Mouse (Mus musculus) adrenal gland, adult 8-10 months (tissue): ENCODE data around the gene AI481877. TPM values are rescaled to one million over a fixed set of nuclear protein-coding genes. Genes with fewer than 3 reads are reported as not detected.
A peak's percentile ranks its signal among the peaks of the same experiment; 100 is the strongest.
"Not testable (repeated sequence)": the region's sequence is repeated elsewhere in the genome, so short reads cannot be mapped to it uniquely, and the experiment has no call there.

Source experiments
- DNase-seq: peaks from one replicate; pipeline ENCODE4 v3.0.0; 2022
- total RNA-seq, 4 experiments: library from RNA; stranded (reverse); gene quantifications; 2 replicates each; pipeline ENCODE4 v1.2.4; 2022

Gene AI481877
- under 1 TPM in 2 of 4 experiments, not detected in 2; 0.25 to 0.27 TPM for total RNA-seq

DNA sequence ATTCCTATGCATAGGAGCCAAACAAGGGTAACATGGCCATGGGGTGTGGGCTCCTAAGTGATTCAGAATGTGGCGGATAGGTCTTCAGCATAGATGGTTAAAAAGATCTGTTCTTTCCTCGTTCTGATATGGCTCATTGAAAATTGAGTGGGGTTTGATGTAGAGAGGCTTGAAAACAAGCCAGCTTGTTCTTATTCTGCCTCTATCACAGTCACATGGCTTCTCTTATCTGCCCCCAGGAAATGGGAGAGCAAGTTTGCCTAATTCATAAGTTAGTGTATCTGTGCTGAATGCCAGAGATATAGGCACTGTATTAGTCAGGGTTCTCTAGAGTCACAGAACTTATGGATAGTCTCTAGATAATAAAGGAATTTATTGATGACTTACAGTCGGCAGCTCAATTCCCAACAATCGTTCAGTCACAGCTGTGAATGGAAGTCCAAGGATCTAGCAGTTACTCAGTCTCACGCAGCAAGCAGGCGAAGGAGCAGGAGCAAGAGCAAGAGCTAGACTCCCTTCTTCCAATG is at the start of gene AI481877:
Gene AI481877 (minus strand): TSS at position 477 of the 527 bp plus-strand sequence.
- DNase-seq, result not testable (repeated sequence)

DNA sequence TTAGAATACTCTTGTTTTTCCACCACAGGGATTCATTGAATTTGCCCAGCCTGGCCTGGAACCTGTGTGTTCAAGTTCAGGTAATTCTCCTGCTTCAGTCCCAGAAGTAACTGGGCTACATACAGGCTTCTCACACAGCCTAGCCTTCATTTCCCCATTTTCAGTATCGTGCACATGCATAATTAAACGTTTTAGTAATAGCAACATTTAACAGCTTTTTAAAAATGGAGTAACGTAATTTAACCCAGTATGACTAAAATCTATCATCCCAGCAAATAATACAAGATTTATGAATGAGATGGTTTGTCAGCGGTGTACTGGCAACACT is 49.7 kb upstream of the AI481877 start:
- no peak for DNase-seq

DNA sequence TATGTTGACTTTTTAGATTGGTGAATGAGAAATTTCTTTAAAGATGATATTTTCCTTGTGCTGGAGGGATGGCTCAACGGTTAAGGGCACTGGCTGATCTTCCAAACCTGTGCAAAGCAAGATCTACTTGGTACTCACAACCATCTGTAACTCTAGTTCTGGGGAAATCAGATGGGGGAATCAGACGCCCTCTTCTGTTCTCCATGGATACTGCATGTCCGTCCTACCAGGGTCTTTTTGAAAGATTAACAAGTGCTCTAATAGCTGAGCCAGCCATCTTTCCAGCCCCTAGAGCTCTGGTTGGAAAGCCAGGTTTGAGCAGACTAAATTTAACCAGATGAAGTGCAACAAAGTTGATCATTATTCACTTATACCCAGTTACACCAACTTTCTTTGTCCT is 48.5 kb upstream of the AI481877 start:
- no peak for DNase-seq

DNA sequence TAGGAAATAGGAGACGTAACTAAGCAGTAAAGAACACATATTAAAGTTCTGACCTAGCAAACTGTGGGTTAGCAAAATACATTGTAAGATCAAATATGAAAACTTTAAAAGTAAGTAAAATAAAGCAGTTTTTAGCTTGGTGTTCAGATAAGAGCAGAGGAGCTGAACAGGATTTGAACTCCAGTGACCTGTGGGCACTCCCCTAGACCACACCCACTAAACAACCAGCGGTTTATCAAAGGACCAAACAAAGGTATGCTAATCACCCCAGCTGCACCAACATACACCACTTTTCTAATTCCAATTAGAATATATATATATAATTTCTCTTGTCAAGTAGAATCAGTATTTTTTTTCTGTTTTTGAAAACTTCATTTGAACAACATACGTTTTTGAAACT is 46.9 kb upstream of the AI481877 start:
- no peak for DNase-seq

DNA sequence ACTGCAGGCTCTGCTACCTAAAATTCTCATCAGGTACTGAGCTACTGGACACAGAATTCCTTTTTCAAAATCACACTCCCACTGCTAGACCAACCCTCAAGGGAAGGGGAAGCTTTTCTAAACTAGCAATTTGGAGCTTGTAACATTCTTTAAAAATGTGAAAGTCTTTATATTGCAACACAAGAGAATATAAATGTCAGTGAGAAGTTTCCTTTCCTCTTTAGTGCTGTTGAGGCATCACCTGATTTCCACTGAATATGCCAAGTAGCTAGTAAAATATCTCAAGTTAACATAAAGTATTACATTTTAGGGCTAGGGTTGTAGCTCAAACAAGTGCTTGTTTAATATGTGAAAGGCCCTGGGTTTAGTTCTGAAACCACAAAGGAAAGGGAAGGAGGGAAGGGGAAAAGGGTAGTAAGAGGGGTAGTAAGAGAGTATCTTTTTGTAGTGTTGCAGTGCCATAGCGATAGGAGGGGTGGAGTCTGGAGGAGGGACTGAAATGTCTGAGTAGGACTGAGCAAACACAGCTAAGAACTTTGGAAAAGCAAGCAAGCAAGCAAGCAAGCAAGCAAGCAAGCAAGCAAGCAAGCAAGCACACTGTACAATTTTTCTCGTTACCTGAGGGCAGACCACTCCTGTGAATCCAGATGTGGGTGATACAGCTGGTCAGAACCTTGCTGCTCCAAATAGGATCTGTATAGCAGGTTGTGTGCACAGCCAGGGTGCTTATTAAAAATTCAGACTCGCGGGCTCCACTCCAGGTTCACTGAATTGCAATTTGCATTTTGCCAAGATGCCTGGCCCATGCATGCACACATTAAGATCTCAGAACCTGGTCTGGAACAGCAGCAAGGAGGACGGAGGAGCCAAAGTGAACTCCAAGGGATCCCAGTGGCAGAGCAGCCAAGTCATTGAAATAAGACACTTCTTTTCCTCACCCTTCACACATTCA is 42.8 kb upstream of the AI481877 start:
- no peak for DNase-seq

DNA sequence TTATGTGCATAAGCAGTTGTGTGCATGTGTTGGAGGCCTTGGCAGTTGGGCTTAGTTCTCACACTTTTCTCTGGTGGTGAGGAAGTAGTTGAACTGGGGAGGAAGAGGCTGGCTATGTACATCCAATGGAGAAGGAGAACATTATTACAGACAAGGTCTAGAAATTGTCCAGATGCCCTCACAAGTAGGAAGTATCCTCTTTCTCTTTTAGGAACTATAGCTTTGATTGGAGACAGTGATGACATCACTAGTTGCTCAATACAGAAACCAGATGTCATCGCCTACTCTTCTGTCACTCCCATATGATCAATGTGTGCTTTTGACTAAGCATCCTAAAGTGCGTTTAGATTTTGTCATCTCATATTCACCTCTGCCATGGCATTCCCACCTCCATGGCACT is 38.8 kb upstream of the AI481877 start:
- no peak for DNase-seq

DNA sequence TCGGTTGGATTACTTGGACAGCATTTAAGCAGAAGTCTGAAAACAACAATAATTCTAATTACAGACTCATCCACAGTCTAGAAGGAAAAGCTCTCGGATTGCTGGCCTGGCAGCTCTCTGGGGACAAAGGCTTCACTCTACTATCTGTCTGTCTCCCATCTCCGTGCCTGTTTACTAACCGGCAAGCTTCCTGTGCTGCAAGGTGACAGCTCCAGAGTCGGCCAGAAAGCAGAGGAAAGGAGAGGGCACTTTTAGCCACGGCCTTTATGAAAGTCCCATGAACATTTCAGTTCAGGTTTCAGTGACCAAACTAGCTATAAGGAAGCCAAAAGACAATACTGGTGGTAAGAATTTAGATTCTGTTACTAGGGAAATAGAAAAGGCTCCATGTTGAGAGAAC is 37.1 kb upstream of the AI481877 start:
- no peak for DNase-seq

DNA sequence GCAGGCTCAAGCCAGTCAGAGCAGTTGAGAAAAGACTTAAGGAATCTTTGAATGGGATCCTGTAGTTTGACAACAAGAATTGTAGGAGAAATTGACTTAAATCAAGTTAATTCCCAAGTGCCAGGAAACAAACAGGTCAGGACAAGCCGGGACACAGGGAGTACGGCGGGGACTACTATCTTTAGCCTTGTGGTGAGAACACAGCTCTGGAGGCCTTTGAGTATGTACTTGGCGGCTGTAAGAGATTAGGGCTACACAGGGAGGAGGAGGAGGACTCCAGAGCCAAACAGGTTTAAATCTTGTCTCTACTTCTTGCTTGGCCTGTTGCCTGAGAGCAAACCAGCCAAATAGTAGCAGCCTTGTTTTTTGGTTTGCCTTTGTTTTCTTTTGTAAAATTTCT is 36.2 kb upstream of the AI481877 start:
- DNase-seq, result peak; percentile 37

DNA sequence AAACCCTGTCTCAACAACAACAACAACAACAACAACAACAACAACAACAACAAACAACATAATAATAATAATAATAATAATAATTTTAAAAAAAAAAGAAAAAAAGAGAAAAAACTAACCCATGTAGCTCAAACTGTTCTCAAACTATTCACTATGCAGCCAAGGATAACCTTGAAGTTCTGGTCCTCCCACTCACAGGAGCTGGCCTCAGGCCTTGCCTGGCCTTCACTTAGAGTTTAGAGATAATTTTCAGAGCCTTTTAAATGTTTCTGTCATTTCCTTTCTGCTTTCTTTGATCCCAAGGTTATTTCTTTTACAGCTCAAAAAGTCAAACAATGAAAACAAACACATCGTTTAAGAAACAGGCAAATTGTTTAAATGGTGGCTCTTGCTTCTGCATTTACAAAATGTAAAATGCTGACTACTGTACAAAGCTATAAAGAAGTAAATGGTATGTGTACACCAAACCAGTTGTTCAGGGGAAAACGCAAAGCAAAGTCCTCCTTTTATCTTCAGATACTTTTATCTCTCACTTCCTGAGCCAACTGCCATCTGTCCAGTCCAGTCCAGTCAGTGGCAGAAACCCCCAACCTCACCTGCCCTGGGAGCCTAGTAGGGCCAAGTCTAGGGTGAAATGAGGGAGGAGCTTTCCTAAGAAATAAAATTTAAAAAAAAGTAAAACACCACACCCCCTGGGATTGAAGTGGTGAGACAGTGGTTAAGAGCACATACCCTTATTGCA is 34.6 kb upstream of the AI481877 start:
- DNase-seq, result peak; percentile 55

DNA sequence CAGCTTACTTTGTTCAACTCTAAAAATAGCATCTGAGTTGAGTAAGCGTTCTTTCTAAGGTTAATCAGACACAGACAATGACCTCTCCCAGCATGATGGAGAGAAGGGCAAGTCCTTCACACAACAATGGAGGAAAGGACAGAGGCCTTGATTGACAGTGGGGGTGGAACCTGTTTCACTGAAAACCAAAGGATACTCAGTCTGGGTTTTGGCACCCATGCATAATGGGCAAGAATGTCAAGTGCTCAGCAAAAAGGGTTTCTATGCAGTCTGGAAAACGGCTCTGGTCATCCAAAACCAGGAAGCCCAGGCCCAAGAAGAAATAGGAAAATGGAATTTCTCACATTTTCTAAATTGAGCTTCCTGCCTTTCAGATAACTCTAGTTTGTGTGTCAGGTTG is 33.8 kb upstream of the AI481877 start:
- peak; percentile 56 for DNase-seq

DNA sequence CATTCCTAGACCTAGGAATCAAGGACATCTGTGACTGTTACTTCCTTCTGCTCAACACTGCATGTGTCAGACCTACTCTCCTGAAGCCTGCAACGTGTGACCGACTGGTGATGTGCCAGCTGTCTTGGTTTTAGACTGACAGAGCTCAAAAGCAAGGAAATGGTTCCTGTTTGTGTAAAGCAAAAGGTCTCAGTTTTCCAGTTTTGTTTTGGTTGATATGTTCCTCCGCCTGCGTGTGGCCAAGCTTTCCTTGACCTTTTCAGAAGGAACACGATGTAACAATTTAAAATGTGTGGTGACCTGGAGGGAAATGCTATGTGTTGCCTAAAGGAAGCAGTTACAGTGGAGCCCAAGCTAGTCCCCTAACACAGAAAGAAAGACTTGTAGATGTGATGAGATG is 31.2 kb upstream of the AI481877 start:
- DNase-seq, result no peak

DNA sequence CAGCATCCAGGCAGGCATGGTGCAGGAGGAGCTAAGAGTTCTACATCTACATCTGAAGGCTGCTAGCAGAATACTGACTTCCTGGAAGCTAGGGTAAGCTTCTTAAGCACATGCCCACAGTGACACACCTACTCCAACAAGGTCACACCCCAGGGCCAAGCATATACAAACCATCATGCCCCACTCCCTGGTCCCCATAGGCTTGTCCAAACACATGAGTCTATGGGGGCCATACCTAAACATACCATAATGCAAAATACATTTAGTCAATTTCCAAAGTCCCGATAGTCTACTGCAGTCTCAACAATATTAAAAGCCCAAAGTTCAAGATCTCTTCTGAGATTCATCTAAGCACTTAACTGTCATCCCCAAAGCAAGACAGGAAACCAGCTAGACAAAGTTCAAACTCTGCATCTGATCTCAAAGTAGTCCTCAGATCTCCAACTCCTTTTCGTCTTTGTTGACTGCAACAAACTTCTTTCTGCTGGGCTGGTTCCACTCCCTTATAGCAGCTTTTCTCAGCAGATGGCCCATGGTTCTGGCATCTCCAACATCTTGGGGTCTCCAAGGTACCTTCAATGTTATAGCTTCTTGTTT is 28.6 kb upstream of the AI481877 start:
- no peak for DNase-seq

DNA sequence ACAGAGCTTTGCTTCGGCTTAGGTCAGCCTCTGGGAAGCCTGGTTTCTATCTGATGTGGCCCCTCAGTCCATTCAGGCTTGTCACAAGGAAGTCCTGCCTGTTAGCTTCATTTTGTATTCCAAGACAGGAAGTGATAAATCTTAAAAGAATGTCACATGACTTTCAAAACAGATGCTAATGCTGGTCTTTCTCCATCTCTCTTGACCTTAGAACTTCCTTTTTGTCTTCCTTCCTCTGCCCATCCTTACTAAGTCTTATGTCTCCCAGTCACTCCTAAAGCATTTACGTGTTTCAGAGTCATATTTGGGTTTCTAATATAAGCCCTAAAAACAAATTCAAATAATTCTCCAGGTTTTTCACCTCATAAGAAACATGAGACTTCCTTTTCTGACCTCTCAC is 25.3 kb upstream of the AI481877 start:
- DNase-seq, result no peak

DNA sequence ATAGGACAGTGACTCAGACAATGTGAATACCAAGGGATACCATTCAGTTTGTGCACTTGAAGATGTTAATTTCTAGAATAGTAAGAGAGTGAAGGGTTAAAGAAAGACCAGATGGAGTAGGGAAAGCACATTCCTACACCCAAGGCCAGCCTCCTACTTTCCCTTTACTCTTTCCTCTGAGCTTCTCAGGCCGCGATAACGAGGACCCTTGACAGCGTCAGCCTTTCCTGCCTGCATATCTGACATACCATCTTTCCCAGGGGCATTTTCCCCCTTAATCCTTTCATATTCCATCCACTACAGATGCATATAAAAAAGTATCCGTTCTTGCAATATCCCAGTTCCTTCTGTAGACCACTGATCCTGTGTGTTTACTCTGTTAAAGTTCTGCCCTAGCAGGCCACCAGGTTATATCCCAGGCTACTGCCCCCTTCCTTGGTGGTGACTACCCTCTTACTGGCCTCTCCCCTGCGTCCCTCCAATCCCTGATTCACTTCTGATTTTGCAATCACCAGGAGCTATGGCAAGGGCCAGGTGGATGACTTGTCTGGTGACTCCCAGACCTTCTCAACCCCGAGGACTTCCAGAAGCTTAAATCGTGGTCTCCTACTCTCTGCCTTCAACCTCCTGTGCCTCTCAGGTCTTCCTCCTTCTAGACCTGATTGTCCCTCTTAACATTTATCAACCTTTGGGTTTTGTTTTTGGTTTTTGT is 22.3 kb upstream of the AI481877 start:
- DNase-seq, result peak; percentile 19

DNA sequence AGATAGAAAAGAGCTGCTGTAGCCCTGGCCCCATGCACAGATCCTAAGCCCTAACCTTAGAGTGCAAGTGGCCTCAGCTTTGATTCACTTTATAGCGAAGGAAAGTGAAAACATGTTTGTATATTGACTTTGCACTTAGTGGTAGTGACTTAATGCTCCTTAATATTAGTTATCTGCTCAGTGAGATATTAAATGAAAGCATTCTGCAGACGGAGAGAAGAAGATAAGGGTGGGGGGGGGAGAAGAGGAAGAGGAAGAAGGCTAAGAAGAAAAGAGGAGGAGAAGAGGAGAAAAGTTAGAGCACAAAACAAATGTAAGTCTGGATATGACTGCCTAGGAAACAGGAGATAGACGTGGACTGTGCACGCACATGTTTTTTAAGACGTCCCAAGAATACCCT is 21.5 kb upstream of the AI481877 start:
- DNase-seq, result no peak

DNA sequence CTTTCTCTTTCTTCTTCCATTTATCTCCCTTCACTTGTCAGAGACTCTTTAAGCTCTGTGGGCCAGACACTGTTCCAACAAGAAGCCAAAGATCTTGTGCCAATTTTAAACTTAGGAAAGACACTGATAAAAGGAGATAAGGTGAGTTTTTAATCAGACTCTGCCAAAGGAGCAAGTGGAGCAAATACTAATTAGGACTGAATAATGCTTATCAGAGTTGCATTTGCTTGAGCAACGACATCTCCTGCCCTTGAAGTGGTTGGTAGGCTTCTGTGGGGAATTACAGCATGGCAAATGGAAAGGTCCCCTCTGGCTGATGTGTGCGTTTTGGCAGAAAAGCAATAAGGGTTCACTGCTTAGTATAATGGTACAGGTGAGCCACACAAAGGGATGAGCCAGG is 18.9 kb upstream of the AI481877 start:
- no peak for DNase-seq

DNA sequence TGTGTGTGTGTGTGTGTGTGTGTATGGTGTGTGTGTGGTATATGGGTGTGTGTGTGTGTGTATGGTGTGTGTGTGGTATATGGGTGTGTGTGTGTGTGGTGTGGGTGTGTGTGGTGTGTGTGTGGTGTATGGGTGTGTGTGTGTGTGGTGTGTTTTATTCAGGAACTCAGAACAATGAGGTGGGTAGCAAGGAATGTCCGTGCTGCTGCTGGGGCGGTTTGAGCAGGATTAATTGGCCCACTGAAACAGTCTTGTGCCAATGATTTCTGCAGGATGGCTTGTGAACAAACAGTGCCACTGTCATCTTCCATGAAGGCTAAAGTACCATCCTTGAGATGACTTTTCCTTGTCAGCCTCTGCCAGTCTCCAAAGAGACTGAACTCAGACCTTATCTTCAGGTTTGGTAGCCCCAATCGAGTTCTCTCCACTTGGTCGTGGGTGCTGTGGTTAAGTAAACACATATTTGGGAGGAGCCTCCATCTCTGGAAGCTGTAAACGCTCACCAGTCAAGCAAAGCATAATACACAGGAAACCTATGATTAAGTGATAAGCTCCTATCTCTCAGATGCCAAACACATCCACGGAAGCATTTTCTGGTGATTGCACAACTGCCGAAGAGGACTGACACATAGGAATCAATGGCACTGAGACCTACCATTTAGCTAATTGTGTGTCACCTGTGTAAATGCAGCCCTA is 18.3 kb upstream of the AI481877 start:
- DNase-seq, result no peak

DNA sequence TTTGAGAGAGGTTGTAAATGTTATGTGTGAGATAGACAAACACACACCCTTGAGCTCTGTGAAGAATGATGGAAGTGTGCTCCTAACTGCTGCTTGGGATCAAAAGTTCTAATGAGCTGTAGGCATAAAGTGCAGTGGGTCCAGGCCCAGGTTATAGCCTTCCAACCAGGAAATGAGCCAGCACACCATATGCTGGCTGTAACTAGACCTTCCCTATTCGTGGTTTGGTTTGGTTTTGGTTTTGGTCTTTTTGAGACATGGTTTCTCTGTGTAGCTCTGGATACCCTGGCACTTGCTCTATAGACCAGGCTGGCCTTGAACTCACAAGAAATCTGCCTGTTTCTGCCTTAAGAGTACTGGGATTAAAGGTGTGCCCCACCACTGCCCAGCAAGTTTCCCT is 13.2 kb upstream of the AI481877 start:
- no peak for DNase-seq

DNA sequence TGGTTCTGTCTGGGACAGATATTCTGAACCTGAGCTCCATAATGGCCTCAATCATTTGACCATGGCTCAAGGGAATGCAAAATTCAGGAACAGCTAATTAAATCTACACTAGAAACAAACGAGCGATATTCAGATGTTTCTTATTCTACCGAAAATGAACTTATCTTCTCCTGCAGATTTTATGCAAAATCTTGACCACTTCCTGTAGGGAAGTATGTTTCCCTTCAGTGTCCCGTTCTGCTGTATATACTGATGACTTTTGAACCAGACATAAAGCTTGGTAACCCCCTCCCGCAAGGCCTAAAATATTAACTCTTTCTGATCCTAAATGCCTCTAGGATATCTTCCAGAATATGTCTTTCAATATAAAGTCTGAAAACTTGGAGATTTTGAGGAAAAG is 12.1 kb upstream of the AI481877 start:
- no peak for DNase-seq

DNA sequence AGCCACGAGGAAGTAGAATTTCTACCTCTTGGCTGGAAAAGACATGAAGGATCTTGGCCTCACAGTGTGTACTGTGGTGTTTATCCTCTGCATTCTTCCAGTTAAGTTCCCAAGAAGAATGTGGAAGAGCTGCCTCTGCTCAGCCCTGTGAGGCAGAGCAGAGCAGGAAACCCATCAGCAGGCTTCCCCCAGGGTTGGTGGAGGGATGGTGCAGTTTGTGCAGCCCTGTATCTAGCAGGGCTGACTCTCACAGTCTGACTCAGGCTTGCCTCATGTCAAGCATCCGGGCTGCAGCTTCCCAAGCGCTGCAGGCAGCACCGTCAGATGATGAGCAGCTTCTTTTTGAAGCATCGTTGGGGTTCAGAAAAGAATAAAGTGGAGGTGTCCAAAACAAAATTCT is 10.3 kb upstream of the AI481877 start:
- DNase-seq, result no peak

DNA sequence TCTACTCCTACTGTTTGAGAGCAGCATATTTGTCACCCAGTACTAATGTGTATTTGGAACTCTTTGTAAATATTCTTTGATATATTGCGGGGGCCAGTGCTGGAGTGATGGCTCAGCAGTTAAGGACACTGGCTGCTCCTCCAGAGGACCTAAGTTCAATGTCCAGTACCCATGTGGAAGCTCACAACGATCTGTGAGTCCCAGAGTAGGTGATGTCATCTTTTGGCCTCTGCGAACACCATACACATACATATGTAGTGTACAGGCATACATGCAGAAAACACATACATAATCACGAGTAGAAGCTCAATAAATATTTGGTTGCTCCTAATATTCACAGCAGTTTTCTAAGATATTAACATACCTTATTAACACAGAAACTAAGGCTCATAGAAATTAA is 9.8 kb downstream of the AI481877 start:
- DNase-seq, result no peak

DNA sequence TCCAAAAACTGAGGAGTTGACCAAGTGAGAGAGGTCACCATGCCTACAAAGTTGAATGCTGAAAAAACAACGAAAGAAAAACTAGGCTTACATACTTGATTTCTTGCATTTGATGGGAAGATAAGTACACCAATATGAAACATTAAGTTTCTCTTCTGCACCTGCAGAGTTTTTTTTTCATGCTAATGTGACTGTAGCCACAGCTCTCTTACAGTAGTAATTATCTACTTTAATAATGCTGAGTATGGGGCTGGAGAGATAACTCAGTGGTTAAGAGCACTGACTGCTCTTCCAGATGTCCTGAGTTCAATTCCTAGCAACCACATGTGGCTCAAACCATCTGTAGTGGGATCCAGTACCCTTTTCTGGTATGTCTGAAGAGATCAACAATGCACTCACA is 13.7 kb downstream of the AI481877 start:
- DNase-seq, result no peak
